ENCODE assay signal across 9 mouse cellular contexts in genomic region chr5:143053132-143053972, GRCm38 (mm10). TPM values are rescaled to one million over a fixed set of nuclear protein-coding genes. Genes with fewer than 3 reads are reported as not detected.
DNase-seq lines count a peak whose midpoint lies in the region; ATAC-seq lines count a peak whose summit lies in the region.
"Had no signal": no experiment of that assay in that cellular context is flagged by ENCODE, and none has a peak within 500 bp of the region (broad histone marks: within the 10 kb centered on the region; RNA-seq: fewer than 3 reads in every experiment).

No protein-coding gene starts in this region.

- H3K27ac ChIP-seq in heart, embryonic 11.5 days (ENCODE audit: low read depth, low read length), result peak overlapping the region; percentile 90
- peak overlapping the region; percentile 72 for H3K27ac ChIP-seq in intestine, embryonic 16.5 days (ENCODE audit: low read length)
- H3K27ac ChIP-seq in midbrain, embryonic 11.5 days (ENCODE audit: low read depth, low read length), result peak overlapping the region; percentile 44; the same call in 1 of the 2 replicates

- no peak for DNase-seq in heart, adult 9 months (ENCODE audit: low spot score in 2 of 2)
- peak; percentile 89 for DNase-seq in brain, adult 2 months (ENCODE audit: low read depth, low spot score)
- DNase-seq in midbrain, embryonic 11.5 days (ENCODE audit: low spot score, missing footprints), result no peak
- DNase-seq in kidney, postnatal 14 days, result no peak
- DNase-seq in adrenal gland, adult 18-20 months (ENCODE audit: low spot score in 2 of 2), result no peak

- no peak for ATAC-seq in heart, embryonic 11.5 days (replicated peaks; ENCODE audit: insufficient number of reproducible peaks, low FRiP score, low TSS enrichment)
- no peak for ATAC-seq in intestine, embryonic 16.5 days
- ATAC-seq in midbrain, embryonic 11.5 days (ENCODE audit: low FRiP score), result 0 out of 2 replicates have a peak, but pooled peaks have one; percentile 57
- ATAC-seq in monocyte, adult 5-6 weeks (replicated peaks; ENCODE audit: insufficient number of reproducible peaks, low FRiP score, low TSS enrichment, poor library complexity, severe bottlenecking), result no peak

- no peak overlapping the region for H3K4me3 ChIP-seq in heart, embryonic 11.5 days (ENCODE audit: low read depth, low read length)
- no peak overlapping the region for H3K4me3 ChIP-seq in intestine, embryonic 16.5 days (ENCODE audit: low read length)
- no peak overlapping the region for H3K4me3 ChIP-seq in midbrain, embryonic 11.5 days (ENCODE audit: low read depth, low read length)

- H3K9me3 ChIP-seq in heart, embryonic 11.5 days (replicated peaks; ENCODE audit: control insufficient read depth, low read length), result no peaks in the 10 kb centered on the region
- H3K9me3 ChIP-seq in intestine, embryonic 16.5 days (ENCODE audit: control insufficient read depth, low read length), result no peaks in the 10 kb centered on the region
- no peaks in the 10 kb centered on the region for H3K9me3 ChIP-seq in midbrain, embryonic 11.5 days (ENCODE audit: control insufficient read depth, low read length)

- no peaks in the 10 kb centered on the region for H3K36me3 ChIP-seq in heart, embryonic 11.5 days (ENCODE audit: control insufficient read depth, insufficient read depth, low read length)
- H3K36me3 ChIP-seq in intestine, embryonic 16.5 days (ENCODE audit: control insufficient read depth, insufficient read depth, low read length), result no peaks in the 10 kb centered on the region
- H3K36me3 ChIP-seq in midbrain, embryonic 11.5 days (ENCODE audit: control insufficient read depth, insufficient read depth, low read length), result no peaks in the 10 kb centered on the region; the same call in 1 of the 2 replicates

- WGBS in heart, embryonic 11.5 days (ENCODE audit: insufficient replicate concordance), result 44% methylated on average over 5 of the region's 5 CpGs
- WGBS in intestine, embryonic 16.5 days, result 62% methylated on average over 5 of the region's 5 CpGs
- 43% methylated on average over 5 of the region's 5 CpGs for WGBS in midbrain, embryonic 11.5 days

- H3K4me1 ChIP-seq in heart, embryonic 11.5 days (ENCODE audit: control insufficient read depth, insufficient read depth, low read length), result peaks cover 78% of the 10 kb centered on the region
- H3K4me1 ChIP-seq in intestine, embryonic 16.5 days (ENCODE audit: control insufficient read depth, insufficient read depth, low read length), result peaks cover 27% of the 10 kb centered on the region
- H3K4me1 ChIP-seq in midbrain, embryonic 11.5 days (ENCODE audit: control insufficient read depth, insufficient read depth, low read length), result peaks cover 14% of the 10 kb centered on the region

- peak overlapping the region; percentile 44; the same call in 1 of the 2 replicates for H3K9ac ChIP-seq in heart, embryonic 11.5 days (ENCODE audit: low read depth, low read length)
- no peak overlapping the region for H3K9ac ChIP-seq in intestine, embryonic 16.5 days (ENCODE audit: low read depth, low read length)
- no peak overlapping the region for H3K9ac ChIP-seq in midbrain, embryonic 11.5 days (ENCODE audit: low read length)

- no peaks in the 10 kb centered on the region for H3K27me3 ChIP-seq in heart, embryonic 11.5 days (ENCODE audit: control insufficient read depth, insufficient read depth, low read length)
- H3K27me3 ChIP-seq in intestine, embryonic 16.5 days (replicated peaks; ENCODE audit: control insufficient read depth, insufficient read depth, low read length), result no peaks in the 10 kb centered on the region
- no peaks in the 10 kb centered on the region for H3K27me3 ChIP-seq in midbrain, embryonic 11.5 days (ENCODE audit: control insufficient read depth, insufficient read depth, low read length)
- H3K27me3 ChIP-seq: CH12.LX had no signal

- H3K4me2 ChIP-seq in heart, embryonic 11.5 days, result no peak overlapping the region
- no peak overlapping the region for H3K4me2 ChIP-seq in intestine, embryonic 16.5 days (ENCODE audit: low read depth, low read length)
- H3K4me2 ChIP-seq in midbrain, embryonic 11.5 days, result no peak overlapping the region

RNA-seq across cellular contexts. Expression of gene Rnf216, which starts 59.4 kb away (rescaled TPM):
- 22.8 and 35.2 TPM in 2 replicates for polyA plus RNA-seq in heart, embryonic 11.5 days (2014; fragmentation: Nextera tagmentation; extraction: Ambion mirVana)
- polyA plus RNA-seq in intestine, embryonic 16.5 days (2015; fragmentation: Nextera tagmentation; extraction: Ambion mirVana), result 26.5 and 28.4 TPM in 2 replicates
- polyA plus RNA-seq in midbrain, embryonic 11.5 days (2014; fragmentation: Nextera tagmentation; extraction: Ambion mirVana), result 29.2 and 29.4 TPM in 2 replicates
- 100 to 120 TPM (median 101 TPM) in 3 replicates for total RNA-seq in monocyte, adult 5-6 weeks (2017)
- 10 to 100 TPM; 33.6 to 44.9 TPM for total RNA-seq in adrenal gland, adult 18-20 months (2021)
